Mouse (Mus musculus) neural tube, embryonic 12.5 days (tissue): ENCODE results near the gene Mepce. TPM values are rescaled to one million over a fixed set of nuclear protein-coding genes. Genes with fewer than 3 reads are reported as not detected.
A peak's percentile ranks its signal among the peaks of the same experiment; 100 is the strongest.
"Not testable (repeated sequence)": the region's sequence is repeated elsewhere in the genome, so short reads cannot be mapped to it uniquely, and the experiment has no call there.

ENCODE experiments used
- ATAC-seq: fragments of 200-750 bp; cut with Nextera tagmentation; 2 replicates; pipeline ENCODE4 v1.8.0; 2017; ENCODE audit warnings: low read depth, mild to moderate bottlenecking, moderate TSS enrichment, moderate library complexity; ENCODE audit not compliant: low FRiP score
- H3K27ac ChIP-seq: fragments of 300-500 bp; sonication (generic); 2 replicates; pipeline ENCODE4 v1.5.1; 2016
- H3K27me3 ChIP-seq: fragments of 300-500 bp; sonication (generic); replicated peaks from 2 replicates; pipeline ENCODE4 v1.6.1; 2016; ENCODE audit warnings: mild to moderate bottlenecking
- H3K36me3 ChIP-seq: fragments of 300-500 bp; sonication (generic); 2 replicates; pipeline ENCODE4 v1.6.1; 2016; ENCODE audit warnings: mild to moderate bottlenecking
- H3K4me1 ChIP-seq: fragments of 300-500 bp; sonication (generic); 2 replicates; pipeline ENCODE4 v1.6.1; 2016
- H3K4me2 ChIP-seq: fragments of 300-500 bp; sonication (generic); replicated peaks from 2 replicates; pipeline ENCODE4 v1.6.1; 2016; ENCODE audit warnings: mild to moderate bottlenecking
- H3K4me3 ChIP-seq: fragments of 300-500 bp; sonication (generic); 2 replicates; pipeline ENCODE4 v1.5.1; 2016
- H3K9ac ChIP-seq: fragments of 300-500 bp; sonication (generic); 2 replicates; pipeline ENCODE4 v1.6.1; 2016; ENCODE audit warnings: mild to moderate bottlenecking
- H3K9me3 ChIP-seq: fragments of 300-500 bp; sonication (generic); 2 replicates; pipeline ENCODE4 v1.6.1; 2016; ENCODE audit warnings: mild to moderate bottlenecking
- WGBS: fragments of 180-500 bp; shearing (Covaris S2); methylation state at CpG from one replicate; pipeline ENCODE4 v1.1.7; 2016; 5-methylcytosine and 5-hydroxymethylcytosine counted together
- polyA plus RNA-seq: library from polyadenylated mRNA; unstranded; fragments of >200 nt; fragmentation: Nextera tagmentation; extraction: Ambion mirVana; gene quantifications from 2 replicates; pipeline ENCODE4 v1.2.1, GENCODE M21; 2016

The Mepce gene
- polyA plus RNA-seq = 11.3 and 15.4 TPM in 2 replicates

- H3K4me2 ChIP-seq = peak within 1 kb of the TSS; percentile 86
- under 1% methylated on average over 48 of the region's 48 CpGs for WGBS
- no peaks in the 10 kb centered on the region for H3K9me3 ChIP-seq
- peak within 1 kb of the TSS; percentile 87 for H3K4me3 ChIP-seq
- peak; percentile 68 for ATAC-seq
- no peaks in the 10 kb centered on the region; the same call in 1 of the 2 replicates for H3K27me3 ChIP-seq
- peak within 1 kb of the TSS; percentile 92 for H3K27ac ChIP-seq
- H3K4me1 ChIP-seq = peaks cover 31% of the 10 kb centered on the region
- peak within 1 kb of the TSS; percentile 96 for H3K9ac ChIP-seq
- H3K36me3 ChIP-seq = peaks cover 24% of the 10 kb centered on the region
Observed at GRCm38 (mm10) chr5:137787151-137787928, at the start of gene Mepce, which contains the start of gene Zcwpw1. Gene Mepce (minus strand): TSS chr5:137787655. Gene Zcwpw1 (plus strand): TSS chr5:137787798.

DNA sequence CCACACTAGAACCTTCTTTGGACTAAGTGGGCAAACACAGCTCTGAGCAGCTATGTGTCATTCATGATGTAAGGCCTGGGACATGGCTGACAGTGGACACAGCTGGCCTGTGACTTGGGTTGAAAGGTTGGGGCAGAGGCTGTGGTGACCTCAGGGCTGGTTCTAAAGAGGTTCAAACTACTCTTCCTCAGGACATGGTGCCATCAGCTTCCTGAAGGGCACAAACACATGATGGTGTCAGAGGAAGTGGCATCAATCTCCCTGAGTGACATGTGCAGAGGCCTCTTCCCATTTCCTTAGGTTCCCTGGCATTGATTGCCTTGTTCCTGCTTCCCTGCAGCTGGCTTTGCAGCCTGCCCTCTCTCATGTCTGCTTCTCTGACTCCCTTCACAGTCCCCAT lies 49.7 kb upstream of the Mepce start:
- not testable (repeated sequence) for ATAC-seq, H3K4me1 ChIP-seq, H3K4me3 ChIP-seq, H3K27me3 ChIP-seq, H3K9me3 ChIP-seq, H3K27ac ChIP-seq, H3K4me2 ChIP-seq, H3K36me3 ChIP-seq, H3K9ac ChIP-seq

- Histone ChIP-seq H3K27ac (no peak overlapping the region), H3K27me3 (no peaks in the 10 kb centered on the region), H3K9me3 (no peaks in the 10 kb centered on the region), H3K36me3 (no peaks in the 10 kb centered on the region), H3K4me3 (no peak overlapping the region), H3K4me2 (no peak overlapping the region), H3K9ac (no peak overlapping the region), H3K4me1 (no peaks in the 10 kb centered on the region)
- no peak for ATAC-seq
Observed at GRCm38 (mm10) chr5:137836611-137837010, 49.2 kb upstream of the Mepce start.

- WGBS = 67% methylated on average over 2 of the region's 2 CpGs
- H3K9me3 ChIP-seq, H3K36me3 ChIP-seq, H3K9ac ChIP-seq, H3K4me3 ChIP-seq, H3K27ac ChIP-seq, ATAC-seq, H3K27me3 ChIP-seq, H3K4me1 ChIP-seq, H3K4me2 ChIP-seq: not testable (repeated sequence)
Observed at GRCm38 (mm10) chr5:137835966-137836520, 48.6 kb upstream of the Mepce start, which contains the start of gene Pilra. Gene Pilra (minus strand): TSS chr5:137836281.

- ATAC-seq = no peak
- Histone ChIP-seq H3K36me3 (no peaks in the 10 kb centered on the region), H3K4me1 (no peaks in the 10 kb centered on the region), H3K4me3 (no peak overlapping the region), H3K9ac (no peak overlapping the region), H3K27ac (no peak overlapping the region), H3K4me2 (no peak overlapping the region), H3K9me3 (no peaks in the 10 kb centered on the region), H3K27me3 (no peaks in the 10 kb centered on the region)
- WGBS = 67% methylated on average over 4 of the region's 4 CpGs
Observed at GRCm38 (mm10) chr5:137833500-137833899, 46.0 kb upstream of the Mepce start.

DNA sequence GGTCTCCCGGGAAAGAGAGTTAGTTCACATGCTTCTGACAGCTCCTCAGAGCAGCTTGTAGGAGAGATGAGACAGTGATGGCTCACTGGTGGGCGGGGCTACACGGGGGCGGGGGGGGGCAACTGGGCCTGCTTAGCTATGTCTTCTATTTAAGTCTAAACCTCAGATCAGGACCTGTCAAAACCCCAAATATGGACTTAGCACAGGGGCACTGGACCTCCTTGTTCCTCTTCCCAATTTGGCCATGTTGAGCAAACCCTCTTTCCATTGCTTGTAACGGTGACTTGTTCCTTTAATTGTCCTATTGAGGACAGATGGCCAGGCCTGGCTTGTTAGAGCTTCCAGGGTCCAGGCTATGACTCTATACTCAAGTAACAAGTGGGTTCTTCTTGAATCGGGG lies 44.1 kb upstream of the Mepce start:
- H3K4me1 ChIP-seq = no peaks in the 10 kb centered on the region
- ATAC-seq = no peak
- no peaks in the 10 kb centered on the region for H3K36me3 ChIP-seq
- H3K27ac ChIP-seq = no peak overlapping the region
- no peaks in the 10 kb centered on the region for H3K27me3 ChIP-seq
- H3K4me2 ChIP-seq = no peak overlapping the region
- no peak overlapping the region for H3K9ac ChIP-seq
- WGBS = 77% methylated on average over 6 of the region's 6 CpGs
- no peaks in the 10 kb centered on the region for H3K9me3 ChIP-seq
- H3K4me3 ChIP-seq = no peak overlapping the region

DNA sequence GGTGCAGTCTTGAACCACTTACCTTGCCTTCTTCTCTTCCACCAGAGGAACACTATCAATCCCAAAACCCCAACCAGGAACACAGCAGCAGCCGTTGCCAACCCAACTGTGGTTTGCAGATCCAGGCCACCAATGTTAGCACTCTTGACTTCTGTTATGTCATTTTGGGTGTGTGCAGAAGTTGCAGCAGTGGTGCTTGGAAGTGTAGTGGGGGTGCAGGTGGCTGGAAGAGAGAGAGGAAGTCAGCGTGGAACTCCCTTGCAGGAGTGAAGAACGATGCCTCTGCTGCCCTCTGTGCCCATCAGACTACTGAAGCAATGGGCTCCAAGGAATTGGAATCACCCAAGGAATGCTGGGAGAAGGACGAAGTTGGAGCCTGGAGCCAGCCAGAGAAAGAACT lies 43.7 kb upstream of the Mepce start:
- H3K4me2 ChIP-seq = no peak overlapping the region
- H3K9me3 ChIP-seq = no peaks in the 10 kb centered on the region
- H3K36me3 ChIP-seq = no peaks in the 10 kb centered on the region
- no peak overlapping the region for H3K4me3 ChIP-seq
- H3K4me1 ChIP-seq = no peaks in the 10 kb centered on the region
- no peak overlapping the region for H3K27ac ChIP-seq
- ATAC-seq = no peak
- H3K27me3 ChIP-seq = no peaks in the 10 kb centered on the region
- no peak overlapping the region for H3K9ac ChIP-seq
- WGBS = 90% methylated on average over 4 of the region's 4 CpGs

GRCm38 (mm10) chr5:137830238-137830637 lies 42.8 kb upstream of the Mepce start:
- 90% methylated on average over 7 of the region's 7 CpGs for WGBS
- Histone ChIP-seq H3K9me3 (no peaks in the 10 kb centered on the region), H3K27ac (no peak overlapping the region), H3K36me3 (no peaks in the 10 kb centered on the region), H3K4me1 (no peaks in the 10 kb centered on the region), H3K27me3 (no peaks in the 10 kb centered on the region), H3K9ac (no peak overlapping the region), H3K4me2 (no peak overlapping the region), H3K4me3 (no peak overlapping the region)
- ATAC-seq = no peak

DNA sequence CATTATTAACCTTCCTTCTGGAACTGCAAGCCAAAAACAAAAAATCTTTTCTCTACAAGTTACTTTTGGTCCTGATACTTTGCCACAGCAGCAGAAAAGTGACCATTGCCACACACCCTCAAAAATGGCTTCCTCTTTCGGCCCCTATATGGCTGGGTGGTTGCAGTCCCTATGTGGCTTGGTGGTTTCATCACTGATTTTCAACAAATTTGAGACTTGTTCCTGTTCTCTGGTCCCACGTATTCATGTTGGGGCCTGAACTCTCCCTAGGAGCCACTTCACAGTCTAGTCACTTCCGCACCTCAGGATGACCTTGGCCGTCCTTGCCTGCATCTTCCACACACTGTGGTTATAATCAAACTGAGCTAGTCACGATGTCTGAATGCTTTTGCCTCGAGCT lies 41.2 kb upstream of the Mepce start:
- ATAC-seq = no peak
- whole genome bisulfite sequencing = 87% methylated on average over 6 of the region's 6 CpGs
- Histone ChIP-seq H3K4me1 (no peaks in the 10 kb centered on the region), H3K27ac (no peak overlapping the region), H3K9ac (no peak overlapping the region), H3K4me2 (no peak overlapping the region), H3K4me3 (no peak overlapping the region), H3K9me3 (no peaks in the 10 kb centered on the region), H3K27me3 (no peaks in the 10 kb centered on the region), H3K36me3 (no peaks in the 10 kb centered on the region)

GRCm38 (mm10) chr5:137826421-137826820 lies 39.0 kb upstream of the Mepce start:
- Histone ChIP-seq H3K4me2 (no peak overlapping the region), H3K9me3 (no peaks in the 10 kb centered on the region), H3K27ac (no peak overlapping the region), H3K36me3 (no peaks in the 10 kb centered on the region), H3K9ac (no peak overlapping the region), H3K4me1 (no peaks in the 10 kb centered on the region), H3K27me3 (no peaks in the 10 kb centered on the region), H3K4me3 (no peak overlapping the region)
- no peak for ATAC-seq
- whole genome bisulfite sequencing = 81% methylated on average over 7 of the region's 7 CpGs

GRCm38 (mm10) chr5:137825971-137826370 lies 38.5 kb upstream of the Mepce start:
- Histone ChIP-seq H3K9me3 (no peaks in the 10 kb centered on the region), H3K27ac (no peak overlapping the region), H3K4me3 (no peak overlapping the region), H3K4me2 (no peak overlapping the region), H3K27me3 (no peaks in the 10 kb centered on the region), H3K4me1 (no peaks in the 10 kb centered on the region), H3K9ac (no peak overlapping the region), H3K36me3 (no peaks in the 10 kb centered on the region)
- 83% methylated on average over 2 of the region's 2 CpGs for WGBS
- ATAC-seq = no peak

GRCm38 (mm10) chr5:137825030-137825429 lies 37.6 kb upstream of the Mepce start:
- Histone ChIP-seq H3K4me3 (no peak overlapping the region), H3K36me3 (no peaks in the 10 kb centered on the region), H3K4me1 (no peaks in the 10 kb centered on the region), H3K9ac (no peak overlapping the region), H3K4me2 (no peak overlapping the region), H3K27ac (no peak overlapping the region), H3K27me3 (no peaks in the 10 kb centered on the region), H3K9me3 (no peaks in the 10 kb centered on the region)
- no peak for ATAC-seq
- 85% methylated on average over 3 of the region's 3 CpGs for WGBS
